Mouse (Mus musculus): Measurements from ENCODE around the gene Adgrb2. TPM values are rescaled to one million over a fixed set of nuclear protein-coding genes. Genes with fewer than 3 reads are reported as not detected.

The Adgrb2 gene
- total RNA-seq, 2 experiments from 2014 or later: 235 to 263 TPM

DNA sequence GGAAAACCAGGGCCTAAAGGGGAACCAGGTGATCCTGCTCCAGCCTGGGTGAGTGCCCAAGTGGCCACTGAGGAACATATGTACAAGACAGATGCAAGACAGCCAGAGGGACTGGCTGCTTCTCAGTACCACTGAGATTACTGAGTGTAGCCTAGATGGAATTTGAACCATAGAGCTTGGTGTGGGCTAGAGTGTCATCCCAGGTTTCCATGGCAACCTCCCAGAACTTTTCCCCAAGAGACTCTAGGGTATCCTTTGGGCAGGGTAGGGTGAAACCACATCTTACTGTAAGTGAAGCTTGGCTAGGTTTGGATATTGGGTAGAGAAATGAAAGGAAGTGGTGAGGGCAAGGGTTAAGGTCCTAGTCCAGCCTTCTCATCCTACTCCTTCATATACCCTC lies 76.3 kb downstream of the Adgrb2 start:
- intact Hi-C loops (cut with DNase I): no loop called here
- no peak for DNase-seq

DNA sequence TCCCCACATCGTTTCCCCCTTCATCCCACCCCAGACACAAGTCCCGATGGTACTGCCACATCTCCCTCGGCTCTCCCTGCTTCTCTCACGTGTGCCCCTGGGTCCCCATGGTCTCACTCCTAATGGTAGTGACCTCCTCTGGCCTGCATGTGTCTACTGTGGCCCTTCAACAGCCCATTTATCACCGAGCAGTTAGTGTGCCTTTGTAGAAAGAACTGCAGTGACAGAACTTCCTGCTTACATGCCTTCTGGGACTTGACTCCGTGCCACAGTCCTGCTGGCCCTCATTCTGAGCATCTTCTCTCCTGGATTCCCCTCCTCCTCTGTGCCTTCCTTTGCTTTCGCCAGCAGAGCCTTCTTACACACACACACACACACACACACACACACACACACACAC lies 78.5 kb downstream of the Adgrb2 start:
- DNase-seq: no peak
- intact Hi-C loops (cut with DNase I): no loop called here

DNA sequence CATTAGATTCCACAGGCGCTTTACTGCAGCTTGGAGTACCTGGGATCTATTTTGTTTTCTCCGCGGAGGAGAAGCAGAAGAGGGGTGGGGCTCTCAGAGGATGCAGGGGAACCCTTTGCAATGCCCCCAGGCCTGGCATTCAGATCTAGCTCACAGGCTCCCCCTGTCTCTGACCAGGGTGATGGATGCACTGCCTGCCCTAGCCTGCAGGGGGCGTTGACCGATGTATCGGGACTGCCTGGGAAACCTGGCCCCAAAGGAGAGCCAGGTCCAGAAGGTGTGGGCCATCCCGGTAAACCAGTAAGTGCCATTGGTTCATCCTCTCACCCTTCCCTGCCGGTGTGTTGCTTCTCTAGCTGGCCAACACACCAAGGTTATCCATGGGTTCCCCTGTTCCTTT lies 82.1 kb downstream of the Adgrb2 start:
- DNase-seq: peak; percentile 41
- intact Hi-C loops (cut with DNase I): no loop called here

DNA sequence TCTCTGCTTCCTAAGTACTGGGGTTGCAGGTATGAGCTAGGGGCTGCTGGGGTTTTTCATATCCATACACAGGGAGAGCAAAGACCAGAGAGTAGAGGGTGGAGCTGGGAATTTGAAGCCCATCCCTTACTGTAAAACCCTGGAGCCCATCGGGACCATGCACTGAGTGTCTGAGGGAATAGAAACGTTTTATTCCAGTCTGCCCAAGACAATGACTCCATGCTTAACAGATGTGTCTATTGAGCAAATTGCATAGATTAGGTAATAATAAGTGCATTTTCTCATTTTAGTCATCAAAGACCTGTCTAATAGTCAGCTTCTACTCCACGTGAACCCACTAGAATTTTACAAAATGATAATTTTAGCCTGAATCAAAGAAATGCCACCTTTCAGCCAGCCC lies 85.9 kb downstream of the Adgrb2 start:
- intact Hi-C loops (cut with DNase I): no loop called here
- DNase-seq: no peak

DNA sequence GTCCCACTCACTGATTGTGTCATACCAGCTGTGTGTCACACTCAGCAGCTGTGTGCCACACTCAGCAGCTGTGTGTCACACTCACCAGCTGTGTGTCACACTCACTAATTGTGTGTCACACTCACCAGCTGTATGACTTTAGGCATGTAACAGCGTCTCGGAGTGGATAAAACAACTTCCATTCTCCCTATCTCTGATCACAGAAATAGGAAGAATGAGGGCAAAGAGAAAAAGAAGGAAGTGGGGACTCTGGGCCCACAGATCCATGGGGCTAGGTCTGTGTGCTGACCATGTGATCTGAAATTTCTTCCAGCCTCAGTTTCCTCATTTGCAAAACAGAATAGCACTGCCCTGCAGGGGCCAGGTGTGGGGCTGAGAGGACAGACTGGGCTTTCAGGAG lies 87.1 kb downstream of the Adgrb2 start:
- intact Hi-C loops (cut with DNase I): no loop called here

More for the DNA sequence above, 87.1 kb downstream of the Adgrb2 start:
- no peak for DNase-seq

Other genes with a start within 250 kb of the Adgrb2 start
- 100 to 1,000 TPM; 164 to 166 TPM for gene Khdrbs1, start 242.6 kb upstream of the Adgrb2 start, total RNA-seq (2021)
- 100 to 1,000 TPM; 133 to 141 TPM for gene Ptp4a2, start 173.7 kb upstream of the Adgrb2 start, total RNA-seq (2021)
- gene Spocd1, start 55.6 kb upstream of the Adgrb2 start, total RNA-seq (2021): under 1 TPM in 1 of 2 experiments, not detected in 1; 0.24 TPM
- gene Col16a1, start 63.0 kb downstream of the Adgrb2 start, total RNA-seq (2021): 10 to 100 TPM; 19.5 to 24.1 TPM
- gene Pef1, start 117.7 kb downstream of the Adgrb2 start, total RNA-seq (2021): 10 to 100 TPM; 33.8 to 36.1 TPM
- 1 to 10 TPM; 1.9 to 3.6 TPM for gene Hcrtr1, start 154.5 kb downstream of the Adgrb2 start, total RNA-seq (2021)
- gene Tinagl1, start 190.3 kb downstream of the Adgrb2 start, total RNA-seq (2021): 1 to 10 TPM; 1.6 to 2.5 TPM
- gene Gm853, start 237.5 kb downstream of the Adgrb2 start, total RNA-seq (2021): not detected

Data from left cerebral cortex, postnatal 4 days (tissue).